Mouse (Mus musculus): Measurements from ENCODE around the gene Alg14. TPM values are rescaled to one million over a fixed set of nuclear protein-coding genes. Genes with fewer than 3 reads are reported as not detected.
A peak's percentile ranks its signal among the peaks of the same experiment; 100 is the strongest.

Gene Alg14
- polyA plus RNA-seq, 1 experiment from 2014 or later, result 37.7 TPM

GRCm38 (mm10) chr3:121336234-121336890, 44.8 kb downstream of the Alg14 start:
- Histone ChIP-seq H3K9me3 (ENCODE audit: control insufficient read depth, low read length) (no peaks in the 10 kb centered on the region), H3K27ac (ENCODE audit: low read depth, low read length) (no peak overlapping the region), H3K36me3 (ENCODE audit: control insufficient read depth, insufficient read depth, low read length) (no peaks in the 10 kb centered on the region), H3K4me2 (ENCODE audit: low read depth) (no peak overlapping the region), H3K27me3 (ENCODE audit: control insufficient read depth, insufficient read depth, low read length) (no peaks in the 10 kb centered on the region), H3K4me3 (ENCODE audit: low read depth, low read length) (no peak overlapping the region), H3K9ac (ENCODE audit: low read length) (no peak overlapping the region), H3K4me1 (ENCODE audit: control insufficient read depth, insufficient read depth, low read length) (no peaks in the 10 kb centered on the region)
- ATAC-seq (ENCODE audit: insufficient read depth, low FRiP score, low TSS enrichment) (no peak), DNase-seq (ENCODE audit: low spot score) (no peak)
- WGBS, result 91% methylated on average over 6 of the region's 6 CpGs

- Histone ChIP-seq H3K27ac (ENCODE audit: low read depth, low read length) (no peak overlapping the region), H3K9me3 (ENCODE audit: control insufficient read depth, low read length) (no peaks in the 10 kb centered on the region), H3K36me3 (ENCODE audit: control insufficient read depth, insufficient read depth, low read length) (no peaks in the 10 kb centered on the region), H3K4me1 (ENCODE audit: control insufficient read depth, insufficient read depth, low read length) (no peaks in the 10 kb centered on the region), H3K9ac (ENCODE audit: low read length) (no peak overlapping the region), H3K4me3 (ENCODE audit: low read depth, low read length) (no peak overlapping the region), H3K4me2 (ENCODE audit: low read depth) (no peak overlapping the region), H3K27me3 (ENCODE audit: control insufficient read depth, insufficient read depth, low read length) (no peaks in the 10 kb centered on the region)
- no peak for ATAC-seq (ENCODE audit: insufficient read depth, low FRiP score, low TSS enrichment)
- DNase-seq (ENCODE audit: low spot score), result no peak
- WGBS, result 39% methylated on average over 2 of the region's 2 CpGs
These were observed 47.1 kb downstream of the Alg14 start for GRCm38 (mm10) chr3:121338687-121339086.

- Histone ChIP-seq H3K36me3 (ENCODE audit: control insufficient read depth, insufficient read depth, low read length) (no peaks in the 10 kb centered on the region), H3K27ac (ENCODE audit: low read depth, low read length) (no peak overlapping the region), H3K4me2 (ENCODE audit: low read depth) (no peak overlapping the region), H3K4me3 (ENCODE audit: low read depth, low read length) (no peak overlapping the region), H3K9me3 (ENCODE audit: control insufficient read depth, low read length) (no peaks in the 10 kb centered on the region), H3K27me3 (ENCODE audit: control insufficient read depth, insufficient read depth, low read length) (no peaks in the 10 kb centered on the region), H3K4me1 (ENCODE audit: control insufficient read depth, insufficient read depth, low read length) (peaks cover 2% of the 10 kb centered on the region; the same call in 1 of the 2 replicates), H3K9ac (ENCODE audit: low read length) (no peak overlapping the region)
- 65% methylated on average over 7 of the region's 7 CpGs for WGBS
- no peak for ATAC-seq (ENCODE audit: insufficient read depth, low FRiP score, low TSS enrichment)
- no peak for DNase-seq (ENCODE audit: low spot score)
These were observed 48.8 kb downstream of the Alg14 start for GRCm38 (mm10) chr3:121340321-121340761.

- 95% methylated on average over 7 of the region's 7 CpGs for WGBS
- no peaks in the 10 kb centered on the region for H3K9me3 ChIP-seq (ENCODE audit: control insufficient read depth, low read length)
- ATAC-seq (ENCODE audit: insufficient read depth, low FRiP score, low TSS enrichment) (no peak), DNase-seq (ENCODE audit: low spot score) (no peak)
- no peak overlapping the region for H3K4me2 ChIP-seq (ENCODE audit: low read depth)
- peaks cover 7% of the 10 kb centered on the region; the same call in 1 of the 2 replicates for H3K4me1 ChIP-seq (ENCODE audit: control insufficient read depth, insufficient read depth, low read length)
- no peaks in the 10 kb centered on the region for H3K36me3 ChIP-seq (ENCODE audit: control insufficient read depth, insufficient read depth, low read length)
- H3K4me3 ChIP-seq (ENCODE audit: low read depth, low read length), result no peak overlapping the region
- no peak overlapping the region for H3K27ac ChIP-seq (ENCODE audit: low read depth, low read length)
- H3K9ac ChIP-seq (ENCODE audit: low read length), result no peak overlapping the region
- no peaks in the 10 kb centered on the region for H3K27me3 ChIP-seq (ENCODE audit: control insufficient read depth, insufficient read depth, low read length)
These were observed 51.7 kb downstream of the Alg14 start for GRCm38 (mm10) chr3:121343224-121343623.

GRCm38 (mm10) chr3:121344056-121344945, 52.7 kb downstream of the Alg14 start:
- H3K4me1 ChIP-seq (ENCODE audit: control insufficient read depth, insufficient read depth, low read length), result peaks cover 9% of the 10 kb centered on the region
- ATAC-seq (ENCODE audit: insufficient read depth, low FRiP score, low TSS enrichment) (no peak), DNase-seq (ENCODE audit: low spot score) (no peak)
- H3K36me3 ChIP-seq (ENCODE audit: control insufficient read depth, insufficient read depth, low read length), result no peaks in the 10 kb centered on the region
- H3K9ac ChIP-seq (ENCODE audit: low read length), result no peak overlapping the region
- no peaks in the 10 kb centered on the region for H3K27me3 ChIP-seq (ENCODE audit: control insufficient read depth, insufficient read depth, low read length)
- H3K27ac ChIP-seq (ENCODE audit: low read depth, low read length), result no peak overlapping the region
- H3K4me2 ChIP-seq (ENCODE audit: low read depth), result no peak overlapping the region
- H3K9me3 ChIP-seq (ENCODE audit: control insufficient read depth, low read length), result no peaks in the 10 kb centered on the region
- H3K4me3 ChIP-seq (ENCODE audit: low read depth, low read length), result no peak overlapping the region
- whole genome bisulfite sequencing, result 42% methylated on average over 8 of the region's 8 CpGs

- no peaks in the 10 kb centered on the region for H3K27me3 ChIP-seq (ENCODE audit: control insufficient read depth, insufficient read depth, low read length)
- H3K27ac ChIP-seq (ENCODE audit: low read depth, low read length), result no peak overlapping the region
- no peaks in the 10 kb centered on the region for H3K9me3 ChIP-seq (ENCODE audit: control insufficient read depth, low read length)
- ATAC-seq (ENCODE audit: insufficient read depth, low FRiP score, low TSS enrichment) (no peak), DNase-seq (ENCODE audit: low spot score) (peak; percentile 32)
- no peak overlapping the region for H3K4me2 ChIP-seq (ENCODE audit: low read depth)
- peaks cover 9% of the 10 kb centered on the region for H3K4me1 ChIP-seq (ENCODE audit: control insufficient read depth, insufficient read depth, low read length)
- WGBS, result 50% methylated on average over 11 of the region's 11 CpGs
- H3K4me3 ChIP-seq (ENCODE audit: low read depth, low read length), result no peak overlapping the region
- no peak overlapping the region for H3K9ac ChIP-seq (ENCODE audit: low read length)
- no peaks in the 10 kb centered on the region for H3K36me3 ChIP-seq (ENCODE audit: control insufficient read depth, insufficient read depth, low read length)
These were observed 53.5 kb downstream of the Alg14 start for GRCm38 (mm10) chr3:121344951-121345642.

GRCm38 (mm10) chr3:121345643-121346000, 54.0 kb downstream of the Alg14 start:
- no peak overlapping the region for H3K4me2 ChIP-seq (ENCODE audit: low read depth)
- peaks cover 9% of the 10 kb centered on the region for H3K4me1 ChIP-seq (ENCODE audit: control insufficient read depth, insufficient read depth, low read length)
- H3K36me3 ChIP-seq (ENCODE audit: control insufficient read depth, insufficient read depth, low read length), result no peaks in the 10 kb centered on the region
- 62% methylated on average over 6 of the region's 6 CpGs for WGBS
- H3K4me3 ChIP-seq (ENCODE audit: low read depth, low read length), result no peak overlapping the region
- no peaks in the 10 kb centered on the region for H3K27me3 ChIP-seq (ENCODE audit: control insufficient read depth, insufficient read depth, low read length)
- no peaks in the 10 kb centered on the region for H3K9me3 ChIP-seq (ENCODE audit: control insufficient read depth, low read length)
- no peak for ATAC-seq (ENCODE audit: insufficient read depth, low FRiP score, low TSS enrichment)
- no peak overlapping the region for H3K9ac ChIP-seq (ENCODE audit: low read length)
- no peak overlapping the region for H3K27ac ChIP-seq (ENCODE audit: low read depth, low read length)
- DNase-seq (ENCODE audit: low spot score), result no peak

GRCm38 (mm10) chr3:121346507-121347267, 55.1 kb downstream of the Alg14 start:
- whole genome bisulfite sequencing, result 97% methylated on average over 12 of the region's 12 CpGs
- H3K9me3 ChIP-seq (ENCODE audit: control insufficient read depth, low read length), result no peaks in the 10 kb centered on the region
- no peak overlapping the region for H3K4me3 ChIP-seq (ENCODE audit: low read depth, low read length)
- ATAC-seq (ENCODE audit: insufficient read depth, low FRiP score, low TSS enrichment) (no peak), DNase-seq (ENCODE audit: low spot score) (no peak)
- no peak overlapping the region for H3K4me2 ChIP-seq (ENCODE audit: low read depth)
- no peaks in the 10 kb centered on the region for H3K27me3 ChIP-seq (ENCODE audit: control insufficient read depth, insufficient read depth, low read length)
- no peak overlapping the region for H3K9ac ChIP-seq (ENCODE audit: low read length)
- no peak overlapping the region for H3K27ac ChIP-seq (ENCODE audit: low read depth, low read length)
- H3K36me3 ChIP-seq (ENCODE audit: control insufficient read depth, insufficient read depth, low read length), result no peaks in the 10 kb centered on the region
- H3K4me1 ChIP-seq (ENCODE audit: control insufficient read depth, insufficient read depth, low read length), result peaks cover 9% of the 10 kb centered on the region

All from neural tube, embryonic 11.5 days (tissue).